Mouse (Mus musculus): ENCODE results near the gene Ddi2.

- TF ChIP-seq CTCF (IDR thresholded peaks at IDR 0.05; ENCODE audit: borderline replicate concordance, insufficient read depth, low read length) (no peak), POLR2A (IDR thresholded peaks at IDR 0.05; ENCODE audit: low read depth, low read length) (no peak)
Measured at GRCm38 (mm10) chr4:141656932-141657331, 66.3 kb downstream of the Ddi2 start.

Data from embryonic fibroblast, embryonic 13.5 days (primary cell).